Mouse (Mus musculus) liver, adult (tissue): ENCODE measurements around the gene Pnpla2.
A peak's percentile ranks its signal among the peaks of the same experiment; 100 is the strongest.

ENCODE experiments used
- GATA4 ChIP-seq: IDR thresholded peaks from 2 replicates; pipeline ENCODE4 v1.6.1; 2014; ENCODE audit warnings: mild to moderate bottlenecking, low read length; ENCODE audit not compliant: insufficient replicate concordance

The Pnpla2 gene

GRCm38 (mm10) chr7:141469352-141469751 is 14.4 kb downstream of the Pnpla2 start:
- no peak for TF ChIP-seq GATA4

DNA sequence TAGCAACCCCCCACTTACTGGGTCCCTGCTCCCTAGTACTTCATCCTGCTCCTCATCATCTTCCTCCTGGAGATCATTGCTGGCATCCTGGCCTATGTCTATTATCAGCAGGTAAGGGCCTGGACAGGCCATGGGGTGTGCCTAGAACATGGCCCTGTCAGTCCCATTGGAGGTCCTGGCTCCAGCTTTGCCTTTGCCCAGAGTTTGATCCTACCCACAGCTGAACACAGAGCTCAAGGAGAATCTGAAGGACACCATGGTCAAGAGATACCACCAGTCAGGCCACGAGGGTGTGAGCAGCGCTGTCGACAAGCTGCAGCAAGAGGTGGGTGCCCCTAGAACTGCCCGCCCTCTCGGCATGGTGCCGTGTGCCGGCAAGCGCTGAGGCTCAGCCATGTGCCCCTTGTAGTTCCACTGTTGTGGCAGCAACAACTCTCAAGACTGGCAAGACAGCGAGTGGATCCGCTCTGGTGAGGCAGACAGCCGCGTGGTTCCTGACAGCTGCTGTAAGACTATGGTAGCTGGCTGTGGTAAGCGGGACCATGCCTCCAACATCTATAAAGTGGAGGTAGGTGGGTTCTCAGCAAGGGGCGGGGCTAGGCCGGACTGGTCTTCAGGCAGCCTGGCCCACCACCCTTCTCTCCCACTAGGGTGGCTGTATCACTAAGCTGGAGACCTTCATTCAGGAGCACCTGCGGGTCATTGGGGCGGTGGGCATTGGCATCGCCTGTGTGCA is 15.1 kb downstream of the Pnpla2 start:
- TF ChIP-seq GATA4, result no peak

- no peak for TF ChIP-seq GATA4
Measured at GRCm38 (mm10) chr7:141470637-141470944, 15.6 kb downstream of the Pnpla2 start.

DNA sequence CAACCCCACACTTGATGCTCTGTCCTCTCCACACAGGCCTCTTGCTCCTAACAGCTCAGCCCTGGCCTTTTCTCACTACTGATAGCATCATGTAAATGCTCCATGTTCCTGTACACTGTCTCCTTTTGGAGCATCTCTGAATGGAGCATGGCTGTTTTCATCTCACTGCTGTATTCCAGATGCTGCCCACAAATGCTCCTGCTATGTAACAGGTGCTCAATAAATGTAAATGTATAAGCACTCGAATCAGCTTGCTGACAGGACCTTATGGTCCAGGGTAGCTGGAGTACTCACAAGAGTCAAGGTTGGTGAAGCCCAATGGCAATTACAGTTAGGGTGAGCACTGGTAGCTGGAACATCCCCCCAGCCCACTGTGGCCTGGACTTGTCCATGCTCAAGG is 16.2 kb downstream of the Pnpla2 start:
- TF ChIP-seq GATA4, result no peak

GRCm38 (mm10) chr7:141472226-141472625 is 17.2 kb downstream of the Pnpla2 start:
- TF ChIP-seq GATA4, result no peak

DNA sequence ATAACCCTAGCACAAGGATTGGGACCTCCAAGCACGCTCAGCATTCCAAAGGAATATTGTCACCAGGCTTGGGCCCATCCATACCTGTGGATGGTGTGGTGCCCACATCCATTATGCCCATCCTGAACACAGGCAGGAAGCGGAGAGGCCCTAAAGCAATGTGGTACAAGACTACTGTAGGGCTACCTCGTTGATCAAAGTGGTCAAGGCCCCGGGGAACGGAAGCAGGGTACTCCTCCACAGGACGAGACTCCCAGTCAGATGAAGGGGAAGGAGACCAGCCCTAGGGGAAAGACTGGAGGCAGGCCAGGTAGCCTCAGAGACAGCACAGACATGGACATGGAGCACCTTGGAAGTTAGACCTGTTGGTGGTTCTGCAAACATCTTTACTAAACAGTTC is 17.8 kb downstream of the Pnpla2 start:
- no peak for TF ChIP-seq GATA4

GRCm38 (mm10) chr7:141474160-141474559 is 19.2 kb downstream of the Pnpla2 start:
- no peak for TF ChIP-seq GATA4

GRCm38 (mm10) chr7:141475011-141475804 is 20.2 kb downstream of the Pnpla2 start, which contains the start of the genes Polr2l and Tspan4:
Gene Polr2l, minus strand, starts transcription at chr7:141475132.
Gene Tspan4, plus strand, starts transcription at chr7:141475240.
- no peak; the same call in 1 of the 2 replicates for TF ChIP-seq GATA4

- TF ChIP-seq GATA4, result no peak
Measured at GRCm38 (mm10) chr7:141475805-141476158, 20.8 kb downstream of the Pnpla2 start.

DNA sequence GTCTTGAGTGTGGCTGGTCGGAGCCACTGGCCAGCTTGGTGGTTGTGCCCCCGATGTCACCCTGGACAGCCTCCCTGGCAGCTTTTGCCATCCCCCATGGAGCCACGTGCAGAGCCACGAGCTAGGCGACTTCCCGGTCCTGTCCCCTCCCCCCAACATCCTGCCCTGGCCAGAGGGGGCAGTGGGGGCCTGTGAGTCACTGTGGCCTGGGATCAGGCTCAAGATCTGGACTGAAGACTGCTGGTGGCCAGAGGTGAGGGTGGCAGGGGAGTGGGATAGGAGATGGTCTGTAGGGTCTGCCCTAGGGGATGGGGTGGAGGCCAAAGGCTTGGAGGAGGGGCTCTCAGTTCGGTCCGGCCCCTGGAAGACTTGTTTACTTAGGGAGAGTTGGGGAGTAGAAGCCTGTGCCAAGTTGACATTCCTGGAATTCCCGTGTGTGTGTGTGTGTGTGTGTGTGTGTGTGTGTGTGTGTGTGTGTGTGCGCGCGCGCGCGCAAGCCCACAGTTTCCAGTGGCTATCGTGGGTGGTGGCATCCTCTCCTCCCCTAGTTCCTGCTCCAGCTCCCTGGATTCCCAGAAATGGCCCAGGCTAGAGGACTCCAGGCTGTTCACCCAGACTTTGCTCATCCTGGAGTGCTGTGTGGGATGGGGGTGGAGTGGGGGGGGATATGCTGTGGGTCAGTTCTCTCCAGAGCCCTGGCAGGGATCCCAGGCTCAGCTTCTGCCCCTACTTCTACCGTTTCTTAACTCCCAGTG is 21.4 kb downstream of the Pnpla2 start:
- peak; percentile 71; the same call in 1 of the 2 replicates for TF ChIP-seq GATA4

DNA sequence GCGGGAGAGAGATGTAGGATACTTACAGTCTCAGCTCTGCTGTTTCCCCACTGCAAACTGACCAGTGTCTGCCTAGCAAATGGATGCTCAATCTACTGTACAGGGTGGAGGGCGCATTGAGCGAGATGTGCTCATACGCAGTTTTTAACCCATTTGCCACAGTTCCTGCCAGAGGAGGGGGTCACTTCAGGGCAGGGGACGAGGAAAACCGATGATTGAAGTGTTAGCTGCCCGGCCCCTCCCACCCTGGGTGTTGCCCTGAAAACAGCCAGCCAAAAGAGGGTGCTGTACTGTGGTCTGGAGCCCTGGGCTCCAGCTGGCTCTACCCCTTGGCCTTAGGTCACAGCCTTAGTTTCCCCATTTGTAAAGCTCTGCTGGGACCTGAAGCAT is 22.0 kb downstream of the Pnpla2 start:
- no peak for TF ChIP-seq GATA4

GRCm38 (mm10) chr7:141477578-141478269 is 22.7 kb downstream of the Pnpla2 start:
- no peak for TF ChIP-seq GATA4

DNA sequence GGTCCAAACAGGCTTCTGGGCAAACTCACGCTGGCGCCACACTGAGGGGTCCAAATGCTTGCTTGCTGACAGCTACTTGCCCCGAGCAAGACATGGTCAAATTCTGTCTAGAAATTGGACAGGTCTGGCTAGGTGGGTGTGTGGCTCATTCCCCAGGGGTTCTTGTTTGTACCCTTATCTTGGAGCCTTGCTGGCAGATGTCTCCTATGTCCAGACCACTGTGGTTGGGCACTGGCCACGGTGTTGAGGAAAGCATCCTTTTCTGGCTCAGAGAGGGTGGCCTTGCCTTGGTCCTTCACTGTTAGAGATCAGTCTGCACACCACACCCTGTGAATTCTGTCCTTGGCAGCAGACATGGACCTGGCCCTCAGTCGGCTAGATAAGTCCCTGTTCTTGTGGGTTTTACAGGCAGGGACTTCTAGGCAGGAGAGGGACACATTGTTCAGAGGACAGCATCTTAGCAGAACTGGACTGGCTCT is 23.3 kb downstream of the Pnpla2 start:
- TF ChIP-seq GATA4, result no peak

DNA sequence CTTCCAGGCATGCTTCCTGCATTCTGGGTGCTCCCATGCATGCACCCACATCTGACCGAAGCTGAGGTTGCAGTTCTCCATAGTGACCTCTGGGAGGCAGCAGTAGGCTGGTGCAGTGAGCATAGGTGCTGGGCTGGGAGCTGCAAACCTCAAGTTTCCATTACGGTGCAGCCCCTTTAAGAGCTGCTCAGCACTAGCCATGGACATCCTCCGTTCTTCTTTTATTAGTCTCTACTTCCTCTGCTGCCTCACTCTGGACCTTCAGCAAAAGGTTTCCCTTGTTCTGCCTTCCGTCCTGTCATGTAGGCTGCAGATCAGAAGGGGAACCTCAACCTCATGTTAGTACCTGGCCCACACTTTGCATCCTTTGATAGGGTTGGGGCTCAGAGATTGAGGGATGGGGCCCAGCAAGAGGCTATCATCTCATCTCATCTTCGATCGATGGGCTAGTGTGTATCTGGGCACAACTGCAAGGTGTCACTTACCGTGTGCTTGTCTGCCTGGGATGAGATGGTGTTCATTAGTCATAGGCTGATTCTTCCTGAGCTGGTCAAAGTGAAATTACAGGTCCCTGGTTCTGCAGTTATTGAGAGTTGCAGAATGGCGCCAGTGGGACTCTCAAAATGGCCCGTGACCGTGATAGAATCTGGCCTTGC is 26.0 kb downstream of the Pnpla2 start:
- no peak for TF ChIP-seq GATA4

DNA sequence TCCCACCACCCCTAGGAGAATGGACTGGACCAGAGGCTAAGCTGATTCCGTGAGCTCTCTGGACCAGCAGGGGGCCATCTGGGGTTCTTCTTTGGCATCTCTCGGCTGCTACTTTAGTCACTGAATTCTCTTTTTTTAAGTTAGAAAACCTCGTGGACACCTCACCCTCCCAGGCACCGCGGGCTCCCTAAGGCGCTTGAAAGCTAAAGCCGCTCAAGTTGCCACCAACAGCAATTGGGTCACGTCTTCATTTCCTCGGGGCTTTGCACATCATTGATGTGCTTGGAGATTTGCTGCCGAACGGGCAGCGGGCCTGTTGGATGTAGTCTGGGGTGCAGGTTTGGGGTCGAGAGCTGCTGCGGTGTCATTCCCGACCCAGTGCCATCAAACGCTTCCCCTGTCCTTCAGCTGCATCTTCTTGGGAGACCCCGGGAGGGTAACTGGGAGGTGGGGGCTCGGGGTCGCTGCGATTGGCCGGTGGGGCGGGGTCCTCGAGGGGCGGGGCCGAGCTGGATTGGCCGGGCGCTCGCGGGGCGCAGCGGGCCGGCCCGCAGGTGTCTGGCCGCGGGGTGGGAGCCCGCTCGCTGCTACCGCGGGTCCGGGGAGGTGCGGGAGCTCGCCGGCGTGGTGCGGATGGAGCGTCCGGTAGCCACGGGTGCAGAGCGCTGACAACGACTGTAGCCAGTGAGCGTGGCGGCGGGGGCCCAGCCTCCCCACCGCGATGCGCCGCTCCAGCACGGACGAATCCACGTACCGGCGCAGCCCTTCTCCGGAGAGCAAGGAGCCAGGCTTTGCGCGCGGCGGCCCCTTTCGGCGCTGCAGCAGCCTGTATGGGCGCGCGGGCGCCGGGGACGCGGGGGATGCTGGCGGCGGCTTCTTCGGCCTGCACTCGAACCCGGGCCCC is 26.8 kb downstream of the Pnpla2 start:
- TF ChIP-seq GATA4, result no peak
